Mouse (Mus musculus): ENCODE results near the gene Foxd2.

DNA sequence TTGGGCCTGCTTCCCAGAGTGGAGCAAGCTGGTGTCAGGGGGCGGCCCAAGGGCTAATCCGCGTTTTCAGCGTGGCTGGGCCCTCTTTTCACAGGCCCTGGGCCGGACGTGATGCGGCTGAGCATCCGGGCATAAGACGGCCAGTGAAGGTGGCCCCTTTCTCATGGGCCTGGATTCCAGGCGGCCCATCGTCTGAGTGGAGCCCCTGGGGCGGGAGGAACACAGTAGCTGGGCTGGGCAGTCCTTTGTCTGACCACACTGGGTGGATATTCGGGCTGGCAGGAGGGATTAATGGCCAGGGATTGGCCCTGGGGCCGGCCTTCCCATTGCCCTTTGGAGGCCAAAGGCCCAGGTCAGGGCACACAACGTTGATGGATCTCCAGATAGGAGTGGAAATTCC lies 20.5 kb upstream of the Foxd2 start:
- TF ChIP-seq EP300 (IDR thresholded peaks at IDR 0.05; ENCODE audit: low read length) (no peak), POLR2A (IDR thresholded peaks at IDR 0.05; ENCODE audit: low read depth, low read length) (no peak), E2F4 (IDR thresholded peaks at IDR 0.05; ENCODE audit: insufficient replicate concordance, low read depth, low read length) (no peak), MAFK (IDR thresholded peaks at IDR 0.05; ENCODE audit: insufficient replicate concordance, low read length) (no peak)

Measured in CH12.LX (cell line).